Mouse (Mus musculus) T-helper 2 cell (primary cell): Measurements from ENCODE around the gene Olfr95.
"Not testable (repeated sequence)": the region's sequence is repeated elsewhere in the genome, so short reads cannot be mapped to it uniquely, and the experiment has no call there.

Experiments used
- in situ Hi-C: fragments of 300-600 bp; cut with MboI, MseI; formaldehyde crosslinking; loops from one replicate; pipeline ENCODE4 v1.15.1; 2025; ENCODE audit warnings: high pct_unique_total_duplicates

The Olfr95 gene

GRCm38 (mm10) chr17:37213018-37213417 is at the start of gene Olfr95:
Olfr95 (minus strand) TSS chr17:37213118.
- in situ Hi-C loops = no loop called here

- in situ Hi-C loops = no loop called here
Observed at GRCm38 (mm10) chr17:37250544-37250943, 37.6 kb upstream of the Olfr95 start.

GRCm38 (mm10) chr17:37249460-37249859 is 36.5 kb upstream of the Olfr95 start:
- in situ Hi-C loops = no loop called here

GRCm38 (mm10) chr17:37246715-37247114 is 33.8 kb upstream of the Olfr95 start:
- in situ Hi-C loops = no loop called here

- in situ Hi-C loops = no loop called here
Observed at GRCm38 (mm10) chr17:37242198-37242597, 29.3 kb upstream of the Olfr95 start.

GRCm38 (mm10) chr17:37237230-37237629 is 24.3 kb upstream of the Olfr95 start, which contains the start of gene Olfr97:
Olfr97 (minus strand) TSS chr17:37237330.
- in situ Hi-C loops = not testable (repeated sequence)

GRCm38 (mm10) chr17:37221879-37222278 is 9.0 kb upstream of the Olfr95 start:
- in situ Hi-C loops = no loop called here

GRCm38 (mm10) chr17:37219846-37220245 is 6.9 kb upstream of the Olfr95 start, which contains the start of gene Olfr96:
Olfr96 (plus strand) TSS chr17:37220146.
- in situ Hi-C loops = no loop called here

- in situ Hi-C loops = no loop called here
Observed at GRCm38 (mm10) chr17:37218486-37218885, 5.6 kb upstream of the Olfr95 start.

- in situ Hi-C loops = no loop called here
Observed at GRCm38 (mm10) chr17:37210884-37211768, 1.8 kb downstream of the Olfr95 start.

GRCm38 (mm10) chr17:37203917-37204236 is 9.0 kb downstream of the Olfr95 start:
- in situ Hi-C loops = loop anchor here (5.0 to 10.0 kb wide), 2 partner anchors 132 to 309 kb away; partner anchors contain the start of genes Trim31 and Trim40

GRCm38 (mm10) chr17:37203206-37203916 is 9.6 kb downstream of the Olfr95 start:
- in situ Hi-C loops = loop anchor here (5.0 to 10.0 kb wide), 2 partner anchors 131 to 309 kb away; partner anchors contain the start of genes Trim31 and Trim40

- in situ Hi-C loops = loop anchor here (5.0 to 10.0 kb wide), 2 partner anchors 129 to 306 kb away; partner anchors contain the start of genes Trim31 and Trim40
Observed at GRCm38 (mm10) chr17:37200894-37201293, 12.0 kb downstream of the Olfr95 start, which contains the start of gene Olfr94. Olfr94 (minus strand) TSS chr17:37200994.

GRCm38 (mm10) chr17:37196845-37197724 is 15.8 kb downstream of the Olfr95 start:
- in situ Hi-C loops = no loop called here

- in situ Hi-C loops = no loop called here
Observed at GRCm38 (mm10) chr17:37194782-37195181, 18.1 kb downstream of the Olfr95 start.

GRCm38 (mm10) chr17:37193656-37194055 is 19.3 kb downstream of the Olfr95 start, which contains the start of gene Ubd:
Ubd (plus strand) TSS chr17:37193892.
- in situ Hi-C loops = no loop called here

- in situ Hi-C loops = no loop called here
Observed at GRCm38 (mm10) chr17:37193032-37193431, 19.9 kb downstream of the Olfr95 start.

GRCm38 (mm10) chr17:37190711-37191110 is 22.2 kb downstream of the Olfr95 start:
- in situ Hi-C loops = no loop called here

GRCm38 (mm10) chr17:37185474-37185873 is 27.4 kb downstream of the Olfr95 start:
- in situ Hi-C loops = no loop called here

- in situ Hi-C loops = no loop called here
Observed at GRCm38 (mm10) chr17:37161394-37161793, 51.5 kb downstream of the Olfr95 start, which contains the start of gene Olfr93. Olfr93 (minus strand) TSS chr17:37161494.
